33 mouse cellular contexts compared by ENCODE assay signal in genomic region chrX:49619530-49619929, GRCm38 (mm10). TPM values are rescaled to one million over a fixed set of nuclear protein-coding genes. Genes with fewer than 3 reads are reported as not detected.
DNase-seq lines count a peak whose midpoint lies in the region; ATAC-seq and TF ChIP-seq lines count a peak whose summit lies in the region.
"Had no signal": no experiment of that assay in that cellular context is flagged by ENCODE, and none has a peak within 500 bp of the region (broad histone marks: within the 10 kb centered on the region; RNA-seq: fewer than 3 reads in every experiment).

No protein-coding gene starts in this region.

- no peaks in the 10 kb centered on the region for H3K9me3 ChIP-seq in liver, postnatal 0 days (ENCODE audit: low read length)
- H3K9me3 ChIP-seq in liver, embryonic 11.5 days (ENCODE audit: control insufficient read depth, low read length), result no peaks in the 10 kb centered on the region
- H3K9me3 ChIP-seq: embryonic facial prominence, embryonic 13.5 days; embryonic facial prominence, embryonic 15.5 days; forebrain, embryonic 10.5 days; forebrain, embryonic 12.5 days; G1E had no signal

- peak; percentile 21; the same call in 1 of the 2 replicates for TF ChIP-seq CTCF in heart, adult 2 months (IDR thresholded peaks at IDR 0.05)
- peak; percentile 23 for TF ChIP-seq CTCF in left cerebral cortex, adult 2 months (IDR thresholded peaks at IDR 0.05)
- TF ChIP-seq CTCF in liver, postnatal 0 days (IDR thresholded peaks at IDR 0.05; ENCODE audit: low read depth), result peak; percentile 29

- H3K27me3 ChIP-seq in heart, adult 2 months (ENCODE audit: control insufficient read depth, insufficient read depth, low read length), result no peaks in the 10 kb centered on the region
- no peaks in the 10 kb centered on the region for H3K27me3 ChIP-seq in liver, postnatal 0 days (ENCODE audit: insufficient read depth, low read length)
- H3K27me3 ChIP-seq in liver, embryonic 11.5 days (replicated peaks; ENCODE audit: control insufficient read depth, insufficient read depth, low read length), result no peaks in the 10 kb centered on the region
- H3K27me3 ChIP-seq: embryonic facial prominence, embryonic 13.5 days; embryonic facial prominence, embryonic 15.5 days; forebrain, embryonic 12.5 days had no signal

- no peak for ATAC-seq in liver, postnatal 0 days
- no peak for ATAC-seq in liver, embryonic 11.5 days (replicated peaks; ENCODE audit: low FRiP score)
- ATAC-seq: activated CD4-positive, CD25-positive, alpha-beta regulatory T cell, adult 4 months; forebrain, embryonic 14.5 days; forebrain, embryonic 16.5 days; Patski had no signal

- intact Hi-C loops in heart, adult 2 months (cut with DNase I), result no loop called here
- intact Hi-C loops in left cerebral cortex, adult 2 months (cut with DNase I), result loop anchor here (5.0 kb wide), 1 partner anchor 328 kb away; no protein-coding TSS in a partner anchor
- intact Hi-C loops in left cerebral cortex, postnatal 25 days (cut with DNase I), result no loop called here

- no peak overlapping the region for H3K4me3 ChIP-seq in heart, adult 2 months
- no peak overlapping the region for H3K4me3 ChIP-seq in left cerebral cortex, adult 2 months
- H3K4me3 ChIP-seq in liver, postnatal 0 days (ENCODE audit: low read depth, low read length), result no peak overlapping the region
- H3K4me3 ChIP-seq in liver, embryonic 11.5 days (ENCODE audit: low read depth, low read length), result no peak overlapping the region
- H3K4me3 ChIP-seq: embryonic facial prominence, embryonic 13.5 days; embryonic facial prominence, embryonic 15.5 days; erythroblast, embryonic 14.5 days; forebrain, embryonic 10.5 days; forebrain, embryonic 12.5 days had no signal

- no peaks in the 10 kb centered on the region for H3K4me1 ChIP-seq in heart, adult 2 months (ENCODE audit: control insufficient read depth, insufficient read depth, low read length)
- no peaks in the 10 kb centered on the region for H3K4me1 ChIP-seq in liver, postnatal 0 days (ENCODE audit: insufficient read depth)
- no peaks in the 10 kb centered on the region for H3K4me1 ChIP-seq in liver, embryonic 11.5 days (replicated peaks; ENCODE audit: control insufficient read depth, insufficient read depth, low read length)
- H3K4me1 ChIP-seq: embryonic facial prominence, embryonic 13.5 days; embryonic facial prominence, embryonic 15.5 days; forebrain, embryonic 10.5 days; forebrain, embryonic 12.5 days had no signal

- H3K9ac ChIP-seq in heart, adult 2 months (ENCODE audit: low read depth, low read length), result no peak overlapping the region
- H3K9ac ChIP-seq in liver, postnatal 0 days (replicated peaks), result no peak overlapping the region
- no peak overlapping the region for H3K9ac ChIP-seq in liver, embryonic 11.5 days (ENCODE audit: low read depth, low read length)
- H3K9ac ChIP-seq: embryonic facial prominence, embryonic 13.5 days; embryonic facial prominence, embryonic 15.5 days; forebrain, embryonic 12.5 days had no signal

- TF ChIP-seq POLR2A in heart, adult 2 months (IDR thresholded peaks at IDR 0.05; ENCODE audit: insufficient read depth, low read depth, low read length), result no peak

- DNase-seq in heart, adult 2 months, result no peak
- no peak for DNase-seq in heart, postnatal 4 days
- no peak for DNase-seq in left cerebral cortex, adult 2 months (ENCODE audit: extremely low spot score in 1 of 2, low spot score in 2 of 2)
- no peak for DNase-seq in left cerebral cortex, postnatal 25 days (ENCODE audit: low spot score in 2 of 2)
- no peak for DNase-seq in liver, postnatal 0 days
- DNase-seq in liver, embryonic 11.5 days (ENCODE audit: low spot score), result no peak
- DNase-seq in brain, adult 2 months (ENCODE audit: low read depth, low spot score), result peak; percentile 4
- no peak for DNase-seq in retina, postnatal 1 day
- DNase-seq: adrenal gland, adult 8-10 months; adrenal gland, postnatal 14 days; adrenal gland, postnatal 36 days; cerebellum, adult 11 months; cerebellum, adult 18-20 months; cerebellum, adult 8-10 months; cerebellum, adult 9-11 months; cerebellum, postnatal 14 days; cerebellum, postnatal 36 days; embryo, embryonic 11 days had no signal

- no peak overlapping the region for H3K4me2 ChIP-seq in liver, postnatal 0 days (ENCODE audit: low read depth, low read length)
- no peak overlapping the region for H3K4me2 ChIP-seq in liver, embryonic 11.5 days
- H3K4me2 ChIP-seq: embryonic facial prominence, embryonic 13.5 days; embryonic facial prominence, embryonic 15.5 days; forebrain, embryonic 12.5 days had no signal

- no peak for TF ChIP-seq EP300 in heart, adult 2 months (IDR thresholded peaks at IDR 0.05; ENCODE audit: insufficient read depth, low read depth, low read length)
- TF ChIP-seq EP300 in liver, postnatal 0 days (IDR thresholded peaks at IDR 0.05; ENCODE audit: low read depth), result no peak

- 64% methylated on average over 2 of the region's 2 CpGs for WGBS in heart, adult 2 months
- 68% methylated on average over 2 of the region's 2 CpGs for WGBS in liver, postnatal 0 days (ENCODE audit: insufficient replicate concordance)
- 63% methylated on average over 2 of the region's 2 CpGs for WGBS in liver, embryonic 11.5 days

- H3K36me3 ChIP-seq in heart, adult 2 months (ENCODE audit: control insufficient read depth, insufficient read depth, low read length), result no peaks in the 10 kb centered on the region
- H3K36me3 ChIP-seq in liver, postnatal 0 days (replicated peaks; ENCODE audit: insufficient read depth, low read length), result no peaks in the 10 kb centered on the region
- no peaks in the 10 kb centered on the region for H3K36me3 ChIP-seq in liver, embryonic 11.5 days (ENCODE audit: control insufficient read depth, insufficient read depth, low read length)
- H3K36me3 ChIP-seq: embryonic facial prominence, embryonic 13.5 days; embryonic facial prominence, embryonic 15.5 days; forebrain, embryonic 10.5 days; forebrain, embryonic 12.5 days; G1E had no signal

- H3K79me2 ChIP-seq in heart, adult 2 months (replicated peaks; ENCODE audit: control insufficient read depth, insufficient read depth, low read length), result no peaks in the 10 kb centered on the region

- no peak overlapping the region for H3K27ac ChIP-seq in heart, adult 2 months
- no peak overlapping the region for H3K27ac ChIP-seq in left cerebral cortex, adult 2 months
- no peak overlapping the region for H3K27ac ChIP-seq in liver, postnatal 0 days (ENCODE audit: low read depth)
- no peak overlapping the region for H3K27ac ChIP-seq in liver, embryonic 11.5 days (ENCODE audit: low read depth, low read length)
- H3K27ac ChIP-seq: embryonic facial prominence, embryonic 13.5 days; embryonic facial prominence, embryonic 15.5 days; forebrain, embryonic 10.5 days; forebrain, embryonic 12.5 days had no signal

RNA-seq across cellular contexts. Expression of gene Olfr1320, which starts 52.6 kb away (rescaled TPM):
- not detected for total RNA-seq in heart, adult 2 months (2021)
- not detected in 2 replicates for polyA plus RNA-seq in heart, adult 2 months (2012; rRNA removed)
- total RNA-seq in heart, postnatal 4 days (2021), result not detected
- total RNA-seq in left cerebral cortex, adult 2 months (2021), result not detected
- total RNA-seq in left cerebral cortex, postnatal 25 days (2021), result not detected
- not detected in 2 replicates for polyA plus RNA-seq in liver, postnatal 0 days (2015; fragmentation: Nextera tagmentation; extraction: Ambion mirVana)
- polyA plus RNA-seq in liver, embryonic 11.5 days (2014; fragmentation: Nextera tagmentation; extraction: Ambion mirVana), result not detected in 2 replicates
- total RNA-seq: adrenal gland, adult 18-20 months; adrenal gland, adult 8-10 months; adrenal gland, postnatal 14 days; adrenal gland, postnatal 36 days; common myeloid progenitor, adult 5-6 weeks had no signal
- polyA plus RNA-seq: activated CD4-positive, CD25-positive, alpha-beta regulatory T cell, adult 4 months; brain, embryonic 14.5 days; C2C12; embryonic facial prominence, embryonic 11.5 days; embryonic facial prominence, embryonic 13.5 days; embryonic facial prominence, embryonic 15.5 days; erythroblast, embryonic 14.5 days; forebrain, embryonic 10.5 days; forebrain, embryonic 12.5 days; forebrain, embryonic 14.5 days; forebrain, embryonic 16.5 days; G1E; Patski had no signal
